Mouse (Mus musculus) heart, adult 2 months (tissue): ENCODE measurements around the gene Gm17542.

Experiments
- EP300 ChIP-seq: fragments of 200-500 bp; IDR thresholded peaks from 2 replicates; pipeline ENCODE4 v1.6.1; 2011; ENCODE audit warnings: low read depth, low read length, control low read depth; ENCODE audit not compliant: insufficient read depth
- POLR2A ChIP-seq: fragments of 200-500 bp; IDR thresholded peaks from 2 replicates; pipeline ENCODE4 v1.6.1; 2011; ENCODE audit warnings: mild to moderate bottlenecking, low read depth, low read length, control low read depth; ENCODE audit not compliant: insufficient read depth

DNA sequence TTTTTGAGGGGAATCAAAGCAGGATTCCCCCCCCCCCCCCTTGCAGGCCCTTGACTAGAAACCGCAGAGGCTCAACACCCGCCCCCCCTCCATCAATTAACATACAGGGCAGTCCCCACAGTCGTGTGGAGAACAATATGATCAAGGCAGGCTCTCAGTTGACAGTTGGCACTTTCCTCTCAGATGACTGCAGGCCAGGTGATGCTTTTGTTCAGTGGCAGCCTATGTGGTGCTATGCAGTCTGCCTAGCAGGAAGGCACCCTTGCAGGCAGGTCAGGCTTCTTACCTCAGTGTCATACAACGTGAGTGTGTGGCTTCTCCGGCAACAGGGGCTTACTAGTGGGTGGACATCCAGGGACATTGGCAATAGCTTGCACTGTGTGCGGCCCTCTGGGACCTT is 17.4 kb downstream of the Gm17542 start:
- TF ChIP-seq POLR2A (no peak), EP300 (no peak)
